Mouse (Mus musculus) layer of hippocampus, postnatal 36 days (tissue): ENCODE measurements around the gene Cdk5. TPM values are rescaled to one million over a fixed set of nuclear protein-coding genes. Genes with fewer than 3 reads are reported as not detected.

Experiments
- DNase-seq, 2 experiments: peaks; one replicate each; pipeline ENCODE4 v3.0.0; 2022
- total RNA-seq, 2 experiments: library from RNA; stranded (reverse); gene quantifications; 2 replicates each; pipeline ENCODE4 v1.2.3; 2021

Gene Cdk5
- total RNA-seq, 2 experiments from 2014 or later = 122 TPM

DNA sequence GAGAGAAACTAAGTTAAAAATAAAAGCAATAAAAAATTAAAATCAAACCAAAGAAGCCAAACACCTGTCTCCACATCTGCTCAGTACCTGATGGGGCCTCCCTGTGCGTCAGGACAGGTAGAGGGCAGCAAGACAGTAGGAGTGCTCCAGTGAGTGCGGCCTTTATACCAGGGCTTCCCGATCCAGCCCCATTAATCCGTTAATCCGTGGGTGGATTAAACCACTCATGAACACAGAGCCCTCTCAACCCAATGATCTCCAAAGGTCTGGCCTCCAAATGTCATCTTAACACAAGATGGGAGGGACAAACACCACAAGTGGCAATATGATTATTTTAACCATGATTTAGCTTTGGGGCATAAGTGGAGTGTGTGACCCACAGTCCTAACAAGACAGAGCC lies 49.5 kb downstream of the Cdk5 start:
- no peak for DNase-seq

DNA sequence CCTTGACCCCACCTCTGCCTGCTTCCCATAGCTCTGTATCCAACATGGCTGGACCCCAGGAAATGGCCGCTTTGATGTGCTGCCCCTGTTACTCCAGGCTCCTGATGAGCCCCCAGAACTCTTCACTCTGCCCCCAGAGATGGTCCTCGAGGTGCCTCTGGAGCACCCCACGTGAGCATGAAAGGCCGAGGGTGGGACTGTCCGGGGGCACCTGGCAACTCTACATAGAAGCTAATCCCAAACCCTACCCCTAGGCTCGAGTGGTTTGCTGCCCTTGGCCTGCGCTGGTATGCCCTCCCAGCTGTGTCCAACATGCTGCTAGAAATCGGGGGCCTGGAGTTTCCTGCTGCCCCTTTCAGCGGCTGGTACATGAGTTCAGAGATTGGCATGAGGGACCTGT lies 53.6 kb downstream of the Cdk5 start:
- no peak for DNase-seq

Other genes with a start within 250 kb of the Cdk5 start
- 10 to 100 TPM; 21.3 to 23.7 TPM for gene Kcnh2, start 71.9 kb downstream of the Cdk5 start, total RNA-seq
- gene Nos3, start 58.7 kb downstream of the Cdk5 start, total RNA-seq = 1 to 10 TPM; 6.1 to 6.4 TPM
- gene Atg9b, start 31.4 kb downstream of the Cdk5 start, total RNA-seq = 1 to 10 TPM; 3.0 to 4.2 TPM
- gene Abcb8, start 29.9 kb downstream of the Cdk5 start, total RNA-seq = 10 to 100 TPM; 51.9 to 58.7 TPM
- gene Asic3, start 10.1 kb downstream of the Cdk5 start, total RNA-seq = under 1 TPM in 1 of 2 experiments, not detected in 1; 0.23 TPM
- 10 to 100 TPM; 25.6 to 33.2 TPM for gene Slc4a2, start 307 bp upstream of the Cdk5 start, total RNA-seq
- gene Fastk, start 21.8 kb upstream of the Cdk5 start, total RNA-seq = 100 to 1,000 TPM; 121 to 144 TPM
- gene Tmub1, start 24.3 kb upstream of the Cdk5 start, total RNA-seq = 10 to 100 TPM; 18.6 to 19.8 TPM
- 100 to 1,000 TPM; 635 to 641 TPM for gene Agap3, start 28.6 kb upstream of the Cdk5 start, total RNA-seq
- not detected for gene Gbx1, start 103.7 kb upstream of the Cdk5 start, total RNA-seq
- under 1 TPM in 1 of 2 experiments, not detected in 1; 0.25 TPM for gene Asb10, start 117.4 kb upstream of the Cdk5 start, total RNA-seq
- not detected for gene 4931409K22Rik, start 133.3 kb upstream of the Cdk5 start, total RNA-seq
- gene Abcf2, start 153.9 kb upstream of the Cdk5 start, total RNA-seq = 10 to 100 TPM; 74.5 to 77.3 TPM
- 10 to 100 TPM; 58.0 to 61.2 TPM for gene Chpf2, start 163.2 kb upstream of the Cdk5 start, total RNA-seq
- gene Smarcd3, start 200.9 kb upstream of the Cdk5 start, total RNA-seq = 10 to 100 TPM; 88.0 to 89.8 TPM